Mouse (Mus musculus) ovary, postnatal 36 days (tissue): ENCODE results near the gene Dap.
A peak's percentile ranks its signal among the peaks of the same experiment; 100 is the strongest.

ENCODE experiments used
- DNase-seq: peaks from one replicate; pipeline ENCODE4 v3.0.0; 2022; ENCODE audit warnings: low spot score, mixed read lengths

The Dap gene

DNA sequence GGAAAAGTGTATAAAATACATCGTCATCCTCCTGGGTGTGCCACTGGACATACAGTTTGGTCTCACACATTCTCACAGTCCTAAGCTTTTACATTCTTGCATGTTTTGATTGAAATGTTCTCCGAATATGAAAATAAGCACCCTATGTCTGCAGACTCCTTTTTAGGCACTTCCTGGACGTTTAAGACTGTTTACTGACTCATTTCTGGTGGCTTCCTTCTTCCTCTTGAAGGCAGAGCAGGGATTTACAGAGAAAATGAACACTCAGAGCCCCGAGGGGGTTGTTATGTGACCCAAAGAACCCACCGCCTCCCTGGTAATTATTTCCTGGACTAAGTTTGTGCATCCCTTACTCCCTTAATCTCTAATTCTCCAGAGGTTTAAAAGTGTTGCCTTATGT, 13.8 kb downstream of the Dap start:
- no peak for DNase-seq

DNA sequence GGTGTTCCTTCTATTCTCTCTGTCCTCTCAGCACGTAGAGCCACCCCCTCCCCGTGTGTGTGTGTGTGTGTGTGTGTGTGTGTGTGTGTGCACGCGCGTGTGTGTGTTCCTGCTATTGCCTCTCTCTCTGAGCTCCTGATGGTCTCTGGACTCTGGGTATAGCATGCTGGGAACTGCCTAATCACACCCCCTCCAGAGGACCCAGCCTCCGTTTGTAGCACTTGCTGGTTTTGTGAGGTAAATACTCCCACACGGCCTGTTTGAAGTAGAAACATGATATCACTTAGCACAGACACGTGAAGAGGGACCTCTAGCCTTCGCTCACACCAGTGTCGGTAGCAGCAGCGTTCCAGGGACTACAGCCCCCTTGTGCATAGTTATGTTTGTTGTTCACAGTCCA, 14.5 kb downstream of the Dap start:
- no peak for DNase-seq

DNA sequence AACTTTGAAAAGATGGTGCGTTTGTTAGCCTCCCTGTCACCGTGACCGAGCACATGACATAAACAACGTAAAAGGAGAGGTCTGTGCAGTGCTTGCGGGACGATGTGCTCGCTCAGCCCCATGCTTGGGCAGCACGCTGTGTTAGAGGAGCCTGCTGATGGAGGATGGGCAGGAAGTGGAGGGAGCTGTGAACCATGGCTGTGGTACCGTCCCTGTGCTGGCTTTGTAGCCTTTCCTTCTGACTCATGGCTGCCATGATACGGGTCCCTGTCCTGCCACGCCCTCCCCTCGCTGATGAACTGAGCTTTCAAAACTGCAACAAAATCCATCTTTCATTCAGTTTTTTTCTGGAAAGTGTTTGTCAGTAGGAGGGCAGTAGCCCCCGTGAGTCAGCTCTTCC, 15.6 kb downstream of the Dap start:
- no peak for DNase-seq

DNA sequence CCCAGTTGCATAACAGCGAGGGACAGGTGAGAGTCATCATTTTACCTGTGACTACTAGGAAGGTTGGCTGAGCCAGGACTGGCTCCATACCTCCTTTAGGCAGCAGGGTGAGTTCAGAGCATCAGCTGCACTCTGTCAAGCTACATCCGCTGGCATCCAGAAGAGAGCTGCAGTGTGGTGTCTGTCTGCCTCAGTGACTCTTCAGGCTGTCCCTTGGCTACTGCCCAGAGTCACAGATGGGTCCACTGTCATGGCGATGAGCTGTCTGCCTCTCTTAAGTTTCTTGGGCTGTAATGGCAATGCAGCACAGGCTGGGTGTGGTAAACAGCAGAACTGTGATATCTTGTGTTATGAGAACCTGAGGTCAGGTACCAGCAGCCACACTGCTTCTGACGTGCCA, 16.1 kb downstream of the Dap start:
- no peak for DNase-seq

DNA sequence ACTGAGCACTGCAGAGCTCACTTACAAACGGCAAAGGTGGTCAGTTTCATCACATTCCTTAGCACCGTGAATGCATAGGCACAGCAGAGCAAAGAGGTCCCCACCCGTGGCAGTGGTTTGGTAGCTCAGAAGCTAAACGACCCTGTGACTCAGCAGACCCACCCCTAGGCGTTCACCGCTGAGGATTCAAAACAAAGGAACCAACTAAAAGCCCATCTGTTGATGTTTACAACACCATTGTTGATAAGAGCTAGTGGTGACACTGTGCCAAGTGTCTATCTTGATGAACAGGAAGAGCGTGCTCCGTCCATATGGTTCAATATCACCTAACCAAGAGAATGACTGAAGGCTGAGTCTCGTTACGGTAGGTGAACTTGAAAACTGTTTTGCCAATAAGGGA, 19.1 kb downstream of the Dap start:
- DNase-seq = no peak

DNA sequence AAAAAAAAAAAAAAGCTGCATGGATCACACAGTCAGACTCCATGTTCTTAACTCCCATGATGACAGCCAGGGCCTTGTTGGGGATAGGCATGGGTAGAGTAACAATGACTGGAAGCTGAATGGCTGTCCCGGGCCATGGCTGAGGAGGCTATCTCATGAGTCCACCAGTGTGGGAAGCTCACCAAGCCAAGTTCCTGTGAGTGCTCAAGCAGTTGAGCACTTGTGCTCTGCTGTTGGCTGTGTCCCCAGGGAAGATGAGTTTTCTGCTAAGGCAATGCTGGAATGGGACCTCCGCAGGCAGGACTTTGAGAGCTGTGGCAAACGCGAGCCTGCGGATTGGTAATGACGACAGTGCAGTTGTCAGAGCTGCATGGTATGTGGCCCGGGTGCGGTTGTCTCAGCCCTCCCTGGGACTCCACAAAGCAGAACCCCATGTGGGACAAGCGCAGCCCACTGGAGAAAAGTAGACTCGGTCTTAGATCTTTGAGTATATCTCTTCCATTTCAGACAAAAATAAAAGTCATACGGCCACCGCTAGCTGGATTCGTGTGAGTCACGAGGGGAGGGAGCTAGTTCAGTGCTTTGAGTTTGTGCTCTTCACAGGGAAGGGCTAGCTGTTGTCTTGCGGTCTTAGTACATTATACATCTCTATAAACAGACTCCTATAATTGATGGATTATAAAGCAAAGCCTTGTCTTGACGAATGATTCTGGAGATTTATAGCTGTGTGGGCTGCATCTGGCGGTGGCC, 20.8 kb downstream of the Dap start:
- no peak for DNase-seq

DNA sequence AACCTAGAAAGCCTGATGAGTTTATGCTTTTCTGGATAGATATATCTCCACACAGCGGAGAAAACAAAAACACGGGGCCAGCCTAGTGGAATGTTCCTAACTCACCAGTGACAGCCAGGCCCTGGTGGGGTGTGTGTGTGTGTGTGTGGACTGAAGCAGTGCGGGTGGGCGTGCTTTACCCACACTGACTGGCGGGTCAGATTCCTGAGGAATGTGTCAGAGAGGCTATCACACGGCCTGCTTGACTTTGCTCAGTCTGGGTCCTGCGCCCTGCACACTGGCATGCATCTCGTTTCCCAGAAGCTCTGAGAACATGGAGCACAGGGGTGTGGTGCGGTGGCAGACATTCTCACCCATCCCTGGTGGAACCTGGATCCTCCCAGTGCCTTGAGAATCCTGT, 21.8 kb downstream of the Dap start:
- no peak for DNase-seq

DNA sequence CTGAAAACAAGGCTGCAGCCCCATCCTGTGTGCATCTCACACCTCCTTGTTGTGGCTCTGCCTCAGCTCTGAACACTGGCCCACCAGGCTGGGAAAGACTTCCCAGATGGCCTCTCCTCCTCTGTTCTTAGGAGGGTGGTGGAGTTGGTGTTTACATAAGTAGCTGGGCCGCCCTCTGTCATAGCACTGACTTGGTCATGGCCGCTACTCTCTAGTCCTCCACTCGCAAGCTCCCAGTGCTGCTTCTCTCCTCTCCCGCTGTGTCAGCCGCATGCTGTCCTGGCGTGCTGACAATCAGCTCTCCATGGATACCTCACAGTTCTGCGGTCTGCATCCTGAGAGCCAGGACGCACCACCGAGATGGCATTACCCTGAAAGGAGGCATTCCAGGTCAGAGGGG, 22.9 kb downstream of the Dap start:
- no peak for DNase-seq

DNA sequence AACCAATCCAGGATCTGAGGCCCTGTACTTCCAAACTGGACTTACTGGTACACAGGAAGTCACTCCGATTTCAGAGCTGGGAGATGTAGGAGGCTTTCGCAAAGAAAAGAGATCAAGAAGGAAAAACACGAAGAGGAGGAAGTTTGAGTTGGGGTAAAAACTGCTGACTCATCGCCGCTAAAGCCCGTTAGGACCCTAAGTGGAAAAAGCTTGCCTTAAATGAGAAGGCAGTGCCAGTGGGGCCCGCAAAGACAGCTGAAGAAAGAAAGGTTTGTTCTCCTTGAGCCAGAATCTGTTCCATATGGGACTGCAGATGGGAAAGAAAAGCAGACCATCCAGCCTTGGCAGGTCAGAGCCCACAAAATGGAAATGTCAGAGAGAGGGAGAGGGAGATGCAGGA, 24.8 kb downstream of the Dap start:
- no peak for DNase-seq

DNA sequence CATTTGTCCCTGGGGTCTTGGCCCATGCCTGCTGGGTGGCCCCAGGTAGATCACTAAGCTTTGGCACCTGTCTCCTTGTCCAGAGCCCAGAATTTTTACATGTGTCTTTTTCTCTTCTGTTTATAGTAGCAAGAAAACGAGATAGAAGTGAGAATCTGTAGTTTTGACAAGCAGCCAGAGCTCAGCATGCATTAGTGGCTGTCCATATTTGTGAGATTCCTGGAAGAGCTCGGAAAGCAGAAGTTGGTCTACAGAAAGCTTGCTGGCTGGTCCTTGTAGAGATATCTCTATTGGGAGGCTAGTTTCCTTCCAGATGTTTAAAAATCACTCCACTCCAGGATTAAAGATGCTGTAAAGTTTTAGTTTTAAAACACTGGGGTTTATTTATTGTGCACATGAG, 25.9 kb downstream of the Dap start:
- no peak for DNase-seq

DNA sequence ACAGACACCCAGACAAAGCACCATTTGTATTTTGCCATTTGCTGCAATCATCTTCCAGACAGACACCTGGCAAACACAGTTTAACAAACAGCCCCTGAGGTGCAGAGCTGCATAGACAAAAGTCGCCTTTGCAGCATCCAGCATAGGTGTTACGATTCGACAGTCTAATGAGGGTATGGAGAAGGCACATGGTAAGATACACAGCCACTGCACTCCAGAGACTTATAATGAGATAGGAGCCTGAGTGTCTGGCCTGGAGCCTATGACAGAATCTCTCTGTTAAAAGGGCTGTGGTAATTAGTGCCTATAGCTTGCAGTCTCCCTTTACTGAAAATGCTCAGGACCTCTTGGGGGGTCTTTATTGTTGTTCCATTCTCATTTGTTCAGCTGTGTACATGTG, 26.6 kb downstream of the Dap start:
- DNase-seq = no peak

DNA sequence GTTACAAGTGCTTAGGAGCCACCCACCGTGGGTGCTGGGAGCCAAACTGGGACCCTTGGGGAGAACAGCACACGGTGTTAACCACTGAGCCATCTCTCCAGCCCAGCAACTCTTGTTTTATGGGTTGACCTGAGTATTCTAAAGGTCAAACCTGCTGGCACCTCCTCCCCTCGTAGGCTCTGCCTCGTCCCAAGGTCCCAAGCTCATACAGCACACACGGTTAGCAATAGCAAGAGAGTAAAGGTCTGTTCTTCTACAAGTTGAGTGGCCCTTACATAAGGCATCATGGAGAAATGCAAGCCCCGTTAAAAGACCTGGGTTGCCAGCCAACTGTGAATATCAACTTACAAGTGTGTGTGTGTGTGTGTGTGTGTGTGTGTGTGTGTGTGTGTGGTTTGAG, 27.1 kb downstream of the Dap start:
- DNase-seq = no peak

DNA sequence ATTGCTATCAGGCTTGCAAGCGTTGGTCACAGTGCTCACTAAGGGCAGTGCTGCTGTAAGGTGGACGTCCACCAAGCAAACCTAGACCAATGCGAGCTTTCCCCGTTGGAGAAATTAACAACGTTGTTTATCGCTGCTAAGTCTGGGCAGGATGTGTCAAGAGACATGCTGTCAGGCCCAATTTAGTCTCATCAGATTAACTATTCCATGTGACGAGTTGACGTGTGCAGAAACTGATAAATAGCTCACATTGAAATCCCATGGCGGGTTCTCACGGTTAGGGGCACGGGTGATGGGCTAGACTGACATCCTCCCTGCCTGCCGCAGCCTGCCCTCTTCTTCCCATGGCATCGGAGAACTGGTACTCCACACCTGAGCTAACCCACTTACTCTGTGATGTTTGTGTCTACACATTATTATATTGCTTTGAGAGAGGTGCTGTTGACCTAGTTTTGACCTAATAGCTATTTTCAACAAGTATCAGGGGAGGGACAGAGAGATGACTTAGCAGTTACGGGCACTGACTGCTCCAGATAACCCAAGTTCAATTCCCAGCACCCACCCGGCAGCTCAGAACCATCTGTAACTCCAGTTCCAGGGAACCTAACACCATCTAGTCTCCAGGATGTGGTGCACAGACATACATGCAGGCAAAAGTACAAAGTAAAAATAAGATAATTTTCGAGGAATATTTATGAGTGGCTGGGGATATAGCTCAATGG, 28.6 kb downstream of the Dap start:
- no peak for DNase-seq

DNA sequence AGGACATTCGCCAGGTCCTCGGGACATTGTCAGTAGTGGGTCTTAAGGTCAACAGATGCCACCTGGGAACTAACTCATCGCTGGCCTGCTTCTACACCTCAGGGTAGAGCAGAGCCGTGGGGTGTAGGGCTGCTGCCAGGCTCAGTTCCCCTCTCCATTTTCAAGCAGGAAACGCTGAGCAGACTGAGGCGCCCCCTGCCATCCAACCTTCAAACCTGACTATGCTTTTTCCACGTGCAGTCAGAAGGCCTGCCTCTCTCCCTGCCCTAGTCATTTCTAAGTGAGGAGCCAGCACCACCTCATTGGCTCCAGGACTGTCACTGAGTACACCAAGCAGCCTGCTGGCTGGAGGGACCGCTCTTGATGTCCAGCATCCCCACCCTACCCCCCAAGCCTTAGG, 29.3 kb downstream of the Dap start:
- DNase-seq = no peak

DNA sequence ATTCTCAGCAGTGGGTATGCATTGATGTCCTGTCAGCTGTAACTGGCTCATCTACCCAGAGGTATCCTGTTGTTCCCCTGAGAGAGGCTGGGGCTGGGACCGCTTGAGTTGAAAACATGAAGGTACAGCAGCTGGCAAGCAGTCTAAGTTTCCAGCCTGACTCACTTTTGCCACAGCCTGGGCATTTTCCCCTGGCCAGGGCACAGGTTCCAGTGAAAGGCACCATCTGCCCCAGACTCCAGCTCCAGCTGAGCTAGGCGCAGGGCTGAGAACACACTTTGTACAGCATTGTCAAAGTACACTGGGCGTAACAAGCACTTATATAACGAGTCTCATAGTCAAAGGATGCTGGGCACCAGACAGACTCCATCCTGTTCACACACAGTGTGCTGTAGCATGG, 29.8 kb downstream of the Dap start:
- no peak for DNase-seq

DNA sequence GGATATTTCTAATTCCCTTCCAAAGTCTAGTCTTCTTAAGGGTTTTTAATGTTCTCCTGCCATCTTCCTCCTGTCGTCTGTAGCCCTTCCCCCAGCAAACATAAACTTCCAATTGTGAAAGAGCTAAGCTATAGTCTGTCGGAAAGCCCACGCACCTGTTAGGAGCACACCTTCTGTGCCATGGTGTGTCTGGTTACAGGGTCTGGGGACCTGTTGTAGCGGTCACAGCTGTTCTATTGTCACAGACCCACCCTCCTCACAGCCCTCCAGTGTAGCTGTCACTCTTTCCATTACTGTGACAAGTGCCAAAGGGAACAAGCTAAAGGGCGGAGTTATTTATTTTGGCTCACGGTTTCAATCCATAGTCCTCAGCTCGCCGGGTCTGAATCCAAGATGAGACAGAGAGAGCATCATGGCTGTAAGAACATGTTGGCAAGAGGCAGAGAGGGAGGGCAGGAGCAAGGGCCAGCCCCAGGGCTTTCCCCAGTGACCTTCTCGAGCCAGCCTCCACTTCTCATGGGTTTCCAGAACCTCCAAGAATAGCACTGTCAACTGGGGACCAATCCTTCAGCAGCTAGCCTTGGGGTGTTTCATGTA, 30.9 kb downstream of the Dap start:
- DNase-seq = no peak

DNA sequence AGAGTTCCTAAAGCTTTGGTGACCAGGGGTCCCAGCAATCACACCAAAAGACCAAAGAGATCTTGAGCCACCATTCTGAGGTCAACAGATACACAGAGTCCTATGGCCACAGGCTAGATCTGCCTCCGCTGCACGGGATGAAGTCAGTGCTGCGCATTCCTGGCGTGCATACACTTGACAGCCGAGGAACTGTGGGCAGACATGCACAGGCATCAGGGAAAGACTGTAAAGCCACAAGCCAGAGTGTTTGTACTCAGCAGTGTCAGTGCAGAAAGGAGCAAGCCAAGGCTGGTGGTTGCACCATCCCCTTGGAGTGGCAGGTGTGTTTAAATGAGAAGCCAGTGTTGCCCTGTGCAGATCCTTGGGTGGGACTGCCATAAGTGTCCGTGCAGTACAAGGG, 31.6 kb downstream of the Dap start:
- DNase-seq = no peak

DNA sequence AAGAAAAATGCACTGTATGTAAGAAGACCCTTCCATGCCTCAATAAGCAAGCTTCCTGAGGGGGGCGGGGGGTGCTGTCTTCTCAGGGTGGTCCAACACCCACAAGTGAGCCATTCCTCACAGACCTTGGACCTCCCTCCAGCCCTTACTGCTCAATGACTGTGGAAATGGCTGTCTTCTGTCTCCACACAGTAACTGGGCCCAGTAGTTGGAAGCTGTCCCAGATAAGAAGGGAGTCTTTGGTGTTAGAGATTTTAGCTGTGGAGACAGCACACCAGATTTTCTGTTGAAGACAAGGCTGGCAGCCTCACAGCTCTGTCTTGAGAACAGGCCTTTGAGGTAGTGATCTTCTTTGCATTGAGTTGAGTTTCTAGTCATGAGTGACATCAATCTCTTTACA, 33.2 kb downstream of the Dap start:
- DNase-seq = no peak

DNA sequence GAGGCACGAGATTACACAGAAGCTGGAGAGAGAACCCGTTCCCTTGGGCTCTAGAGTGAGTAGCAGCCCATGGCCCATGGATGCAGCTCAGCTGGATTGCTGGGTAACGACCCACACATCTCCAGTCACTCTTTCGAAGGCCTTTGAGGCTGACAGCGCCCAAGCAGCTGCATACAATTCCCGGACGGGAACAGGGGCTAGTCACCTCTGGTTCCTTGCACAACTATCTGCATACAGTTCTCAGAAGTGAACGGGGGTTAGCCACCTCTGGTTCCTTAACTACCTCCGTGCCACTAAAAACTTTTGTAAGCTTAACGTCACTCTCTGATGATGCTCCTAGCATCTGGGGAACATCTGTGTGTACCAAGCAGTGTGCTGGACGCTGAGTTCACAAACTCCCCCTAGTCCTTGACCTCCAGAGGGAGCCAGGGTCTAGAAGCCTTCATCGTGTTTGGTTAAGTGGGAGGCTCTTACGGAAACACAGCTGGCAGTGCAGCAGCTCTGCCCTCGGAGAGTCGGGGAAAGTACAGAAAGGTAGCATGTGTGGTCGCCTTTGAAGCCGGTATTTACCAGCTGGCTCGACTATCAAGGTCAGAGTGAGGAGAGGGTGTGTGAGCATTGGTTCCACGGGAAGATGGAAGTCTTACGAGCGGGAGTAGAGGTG, 34.0 kb downstream of the Dap start:
- no peak for DNase-seq

DNA sequence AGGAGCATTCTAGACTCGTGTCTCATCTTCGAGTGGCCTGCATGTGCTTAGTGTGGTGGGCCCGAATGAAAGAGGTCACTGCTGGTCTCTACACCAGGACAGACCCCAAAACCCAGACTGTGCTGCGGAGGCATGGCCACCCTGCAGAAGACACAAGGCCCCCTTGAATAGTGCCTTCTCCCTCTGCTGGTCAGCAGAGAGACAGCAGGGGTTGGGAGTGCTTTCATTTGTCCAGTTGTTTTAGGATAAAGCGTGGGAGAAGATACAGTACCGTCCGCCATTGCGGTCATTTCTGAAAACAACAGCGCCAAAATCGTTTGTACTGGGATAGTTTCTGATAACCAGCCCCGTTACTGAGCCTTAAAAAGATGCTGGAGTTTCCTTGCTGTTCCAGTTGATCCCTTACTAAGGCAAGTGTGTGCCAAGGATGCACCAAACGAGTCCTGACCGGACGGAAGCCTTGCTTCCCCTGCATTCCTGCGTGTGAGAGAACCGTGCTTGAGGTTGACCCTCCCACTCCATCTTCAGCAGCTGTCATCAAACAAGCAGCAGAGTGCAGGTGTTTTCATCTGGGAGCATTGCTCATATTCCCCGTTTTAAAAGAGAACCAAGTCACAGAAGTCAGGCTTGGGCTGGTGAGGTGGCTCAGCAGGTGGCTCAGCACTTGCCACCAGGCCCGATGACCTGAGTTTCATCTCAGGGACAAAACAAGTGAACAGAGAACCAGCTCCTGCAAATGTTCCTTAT, 34.8 kb downstream of the Dap start:
- DNase-seq = peak; percentile 39

DNA sequence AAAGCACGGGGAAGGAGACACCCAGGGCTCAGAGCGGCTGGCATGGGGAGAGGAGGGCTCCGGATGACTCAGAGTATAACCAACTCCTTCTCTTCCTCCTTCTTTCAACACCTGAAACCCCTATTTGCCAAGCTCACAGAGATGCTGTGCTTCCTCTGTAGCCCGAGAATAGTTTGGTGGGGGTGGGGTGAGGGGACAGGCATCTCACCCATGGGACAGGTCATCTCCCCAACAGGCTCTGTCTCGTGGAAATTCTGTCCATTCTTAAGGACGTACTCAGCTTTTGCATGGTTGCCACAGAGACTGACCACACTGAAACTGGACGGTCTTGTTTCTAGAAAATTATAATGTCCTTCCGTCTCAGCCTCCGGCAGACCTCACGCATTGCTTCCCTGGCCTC, 37.0 kb downstream of the Dap start:
- DNase-seq = no peak

DNA sequence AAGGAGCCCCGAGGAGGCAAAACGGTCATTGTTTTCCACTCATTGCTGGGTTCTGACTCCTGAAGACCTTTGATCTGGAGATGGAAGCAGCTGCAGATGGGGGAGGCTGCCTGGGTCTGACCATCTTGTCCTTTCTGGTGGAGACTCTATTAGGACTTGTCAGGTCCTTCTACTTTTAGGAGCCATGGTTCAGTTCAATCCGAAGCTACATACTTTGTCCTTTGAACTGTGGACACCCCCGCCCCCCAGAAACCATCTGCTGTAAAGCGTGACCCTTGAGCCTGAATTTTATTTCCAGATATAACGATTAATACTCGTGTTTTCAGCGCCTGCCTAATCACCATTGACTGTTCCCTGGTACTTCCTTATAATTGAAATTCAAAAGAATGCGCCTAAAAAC, 38.2 kb downstream of the Dap start:
- no peak for DNase-seq
